Mouse (Mus musculus) urinary bladder, postnatal 25 days (tissue): ENCODE data around the gene Lmtk2.

ENCODE experiments used
- DNase-seq: peaks from one replicate; pipeline ENCODE4 v3.0.0; 2022; ENCODE audit warnings: low spot score

Lmtk2 gene

DNA sequence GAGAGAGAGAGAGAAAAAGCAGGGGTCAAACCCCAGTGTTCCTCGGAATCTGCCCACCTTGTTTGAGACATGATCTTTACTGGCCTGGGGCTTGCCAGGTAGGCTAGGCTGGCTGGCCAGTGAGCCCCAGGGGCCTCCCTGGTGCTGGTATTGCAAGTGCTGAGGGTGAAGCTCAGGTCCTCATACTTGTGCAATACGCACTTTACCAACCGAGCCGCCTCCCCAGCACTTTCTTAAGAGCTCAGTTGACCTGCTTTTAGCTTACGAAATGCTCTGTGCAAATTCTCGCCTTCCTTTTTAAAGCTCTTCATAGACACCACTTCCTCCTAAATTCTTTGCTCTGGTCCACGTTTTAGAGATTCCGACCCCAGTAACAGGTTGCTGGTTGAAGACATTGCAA is 9.0 kb downstream of the Lmtk2 start:
- no peak for DNase-seq

DNA sequence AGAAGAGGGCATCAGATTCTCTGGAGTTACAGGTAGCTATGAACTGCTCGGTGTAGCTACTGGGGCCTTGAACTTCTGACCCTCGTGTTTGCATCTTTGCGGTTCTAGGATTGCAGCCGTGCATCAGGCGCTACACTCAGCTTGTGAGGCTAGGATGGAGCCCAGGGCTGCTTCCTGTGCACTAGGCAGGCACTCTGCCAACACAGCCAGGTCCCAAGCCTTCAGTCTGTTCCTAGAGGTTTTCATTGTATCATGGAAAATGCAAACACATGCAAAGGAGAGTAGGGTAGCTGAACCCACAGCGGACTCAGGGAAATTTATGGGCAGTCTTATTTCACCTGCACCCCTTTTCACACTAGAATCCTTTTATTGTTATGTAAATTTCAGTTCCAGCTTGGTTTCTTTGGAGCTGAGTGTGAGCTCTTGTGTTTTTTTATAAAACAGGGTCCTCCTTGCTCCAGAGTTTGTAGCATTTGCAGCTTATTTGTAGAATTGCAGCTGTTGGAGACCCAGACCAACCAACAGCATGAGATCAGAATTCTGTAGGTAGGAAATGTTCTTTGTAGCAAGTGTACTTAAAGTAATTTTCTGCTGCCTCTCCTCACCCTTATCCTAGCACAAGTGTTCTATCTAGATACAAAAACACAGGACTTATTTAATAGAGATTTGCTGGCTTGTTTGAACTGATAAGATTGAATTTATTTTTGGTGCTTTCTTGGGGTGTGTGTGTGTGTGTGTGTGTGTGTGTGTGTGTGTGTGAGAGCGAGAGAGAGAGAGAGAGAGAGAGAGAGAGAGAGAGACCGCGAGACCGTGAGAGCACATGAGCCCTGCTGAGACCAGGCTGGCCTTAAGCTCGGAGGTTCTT is 12.6 kb downstream of the Lmtk2 start:
- DNase-seq = no peak

DNA sequence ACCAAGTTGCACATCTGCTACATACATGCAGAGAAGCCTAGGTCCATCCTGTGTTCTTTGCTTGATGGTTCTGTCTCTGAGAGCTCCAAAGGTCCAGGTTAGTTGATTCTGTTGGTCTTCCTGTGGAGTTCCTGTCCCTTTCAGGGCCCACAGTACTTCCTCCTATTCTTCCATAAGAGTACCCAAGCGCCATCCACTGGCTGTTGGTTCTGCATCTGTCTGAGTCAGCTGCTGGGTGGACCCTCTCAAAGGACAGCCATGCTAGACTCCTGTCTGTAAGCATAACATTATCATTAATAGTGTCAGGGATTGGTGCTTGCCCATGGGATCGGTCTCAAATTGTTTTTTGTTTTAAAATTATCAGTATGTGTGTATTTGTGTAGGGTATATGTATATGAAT is 13.8 kb downstream of the Lmtk2 start:
- DNase-seq = no peak

DNA sequence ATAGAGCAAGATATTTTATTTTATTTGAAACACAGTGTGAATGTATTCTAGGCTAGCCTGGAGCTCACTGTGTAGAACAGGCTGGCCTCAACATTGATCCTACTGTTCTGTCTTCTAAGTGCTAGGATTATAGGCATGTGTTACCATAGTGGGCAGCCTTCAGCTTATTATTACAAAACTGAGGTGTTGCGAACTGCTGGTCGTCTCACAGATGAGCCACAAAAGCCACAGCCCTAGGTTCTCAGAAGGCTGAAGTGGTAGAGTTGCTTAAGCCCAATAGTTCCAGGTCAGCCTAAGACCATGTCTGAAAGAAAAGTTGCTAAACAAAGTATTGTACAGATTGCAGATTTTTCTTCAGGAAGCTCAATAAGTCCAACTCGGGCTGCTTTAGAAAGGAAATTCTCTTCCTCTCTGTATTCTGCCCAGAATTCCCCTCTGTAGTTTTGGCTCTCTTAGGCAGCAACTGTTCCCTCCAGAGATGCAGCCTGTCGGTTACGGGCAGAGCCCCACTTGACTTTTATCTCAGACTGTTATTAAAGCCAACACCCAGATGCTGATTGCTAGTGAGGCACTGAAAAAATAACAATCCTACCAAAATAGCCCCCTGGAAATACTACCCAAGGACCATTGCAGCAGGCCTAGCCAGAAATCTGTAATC is 14.9 kb downstream of the Lmtk2 start:
- DNase-seq = no peak

DNA sequence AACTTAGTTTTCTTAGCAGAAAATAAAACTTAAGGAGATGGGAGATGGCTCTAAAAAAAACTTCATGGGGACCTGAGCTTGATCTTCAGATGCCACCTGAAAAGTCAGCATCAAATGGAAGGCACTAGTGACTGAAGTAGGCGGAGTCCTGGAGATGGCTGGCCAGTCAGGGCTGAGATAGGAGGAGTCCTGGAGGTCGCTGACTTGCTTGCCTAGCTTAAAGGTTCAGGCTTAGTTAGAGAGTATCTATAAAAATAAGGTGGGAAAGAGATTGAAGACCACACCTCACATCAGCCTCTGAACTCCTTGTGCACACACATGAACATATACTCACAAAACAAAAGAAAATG is 15.4 kb downstream of the Lmtk2 start:
- no peak for DNase-seq

DNA sequence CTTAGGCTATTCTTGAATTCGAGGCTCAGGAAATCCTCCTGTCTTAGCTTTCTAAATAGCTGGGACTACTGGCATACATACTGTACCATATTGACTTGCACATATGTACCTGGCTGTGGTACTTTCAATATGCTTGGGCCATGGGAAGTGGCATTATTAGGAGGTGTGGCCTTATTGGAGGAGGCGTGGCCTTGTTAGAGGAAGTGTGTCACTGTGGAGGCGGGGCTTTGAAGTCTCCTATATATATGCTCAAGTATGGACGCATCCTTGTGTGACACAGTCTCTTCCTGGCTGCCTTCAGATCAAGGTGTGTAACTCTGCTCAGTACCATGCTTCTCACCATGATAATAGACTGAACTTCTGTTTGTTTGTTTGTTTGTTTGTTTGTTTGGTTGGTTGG is 18.0 kb downstream of the Lmtk2 start:
- DNase-seq = no peak

DNA sequence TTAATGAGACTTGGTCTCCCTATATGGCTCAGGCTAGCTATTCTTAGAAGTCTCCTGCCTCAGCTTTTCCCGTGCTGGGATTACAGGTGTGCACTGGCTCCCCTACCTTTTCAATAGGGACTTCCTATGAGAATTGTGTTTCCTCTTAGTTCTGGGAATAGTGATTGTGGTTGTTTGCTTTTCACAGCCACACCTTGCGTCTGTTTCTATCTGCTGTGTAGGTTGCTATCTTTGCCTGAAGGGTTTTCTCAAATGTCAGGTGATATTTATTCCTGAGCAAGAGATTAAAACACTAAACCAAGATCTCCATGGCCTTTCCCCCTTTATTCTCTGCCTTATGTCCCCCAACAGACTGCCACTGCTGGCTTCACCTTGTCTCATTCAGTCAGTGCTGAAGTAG is 19.1 kb downstream of the Lmtk2 start:
- DNase-seq = no peak

DNA sequence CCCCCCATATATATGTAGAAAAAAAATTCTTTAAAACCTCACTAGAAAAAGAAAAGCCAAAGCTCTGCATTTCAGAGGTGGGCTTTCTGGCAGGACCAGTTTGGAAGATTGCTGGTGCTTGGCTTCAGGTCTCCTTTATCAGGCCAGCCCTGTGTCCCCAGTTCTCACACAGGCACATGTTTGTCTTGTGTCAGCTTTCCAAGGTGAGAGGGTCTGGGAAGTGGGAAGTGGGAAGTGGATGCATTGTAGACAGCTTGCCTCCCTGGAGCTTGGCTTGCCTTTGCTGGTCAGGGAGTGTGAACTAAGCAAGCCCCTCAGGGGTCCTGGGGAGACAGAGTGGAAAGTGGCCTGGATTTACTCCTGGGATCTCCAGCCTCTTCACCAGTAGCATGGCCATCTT is 21.3 kb downstream of the Lmtk2 start:
- DNase-seq = no peak

DNA sequence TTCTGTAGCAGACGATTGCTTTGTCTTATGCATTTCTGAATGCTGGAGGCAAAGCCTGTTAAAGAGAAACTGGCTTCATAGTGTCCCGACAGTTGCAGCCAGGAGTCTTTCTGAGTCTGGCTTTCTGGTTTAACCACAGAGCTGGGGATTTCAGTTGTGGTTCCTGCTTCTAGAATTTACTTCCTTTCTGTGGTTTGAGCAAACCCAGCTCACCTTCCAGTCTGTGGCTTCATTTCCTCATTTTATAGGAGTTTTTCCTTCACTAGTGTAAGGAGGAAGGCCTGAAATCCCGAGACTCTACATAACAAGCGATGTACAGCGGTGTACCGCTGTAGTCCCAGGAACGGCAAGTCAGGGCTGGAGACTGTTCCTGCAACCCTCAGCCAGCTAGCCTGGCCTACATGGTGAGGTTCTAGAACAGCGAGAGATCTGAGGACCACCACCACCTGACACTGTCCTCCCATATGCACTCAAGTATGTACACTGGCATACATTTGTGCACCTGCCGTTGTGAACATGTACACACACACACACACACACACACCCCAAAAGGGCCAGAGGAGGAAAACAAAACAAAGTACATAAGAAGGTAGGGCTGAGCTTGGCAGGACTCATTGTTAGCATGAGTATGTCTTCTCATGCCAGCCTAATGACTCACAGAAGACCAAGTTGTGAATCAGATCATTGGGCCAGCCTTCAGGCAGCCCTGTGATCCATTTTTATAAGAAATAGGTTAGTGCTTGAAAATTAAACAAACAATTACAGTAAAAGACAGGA is 25.9 kb downstream of the Lmtk2 start:
- no peak for DNase-seq

DNA sequence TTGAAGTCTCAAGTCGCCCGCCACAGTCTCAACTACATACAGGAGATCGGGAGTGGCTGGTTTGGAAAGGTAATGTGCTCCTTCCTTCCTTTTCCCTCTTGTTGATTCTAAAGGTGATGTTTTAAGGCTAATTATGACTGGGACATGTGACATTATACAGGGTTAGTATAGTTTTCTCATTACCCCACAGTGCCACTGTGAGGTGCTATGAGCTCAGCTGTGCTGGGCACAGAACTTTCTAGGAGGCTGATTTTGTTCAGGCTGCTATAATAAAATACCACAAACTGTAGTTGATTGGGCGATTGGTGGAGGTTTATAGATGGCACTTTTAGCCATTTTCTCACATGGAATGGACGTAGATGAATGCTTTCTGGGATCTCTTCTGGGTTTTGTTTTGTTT is 43.3 kb downstream of the Lmtk2 start:
- no peak for DNase-seq

DNA sequence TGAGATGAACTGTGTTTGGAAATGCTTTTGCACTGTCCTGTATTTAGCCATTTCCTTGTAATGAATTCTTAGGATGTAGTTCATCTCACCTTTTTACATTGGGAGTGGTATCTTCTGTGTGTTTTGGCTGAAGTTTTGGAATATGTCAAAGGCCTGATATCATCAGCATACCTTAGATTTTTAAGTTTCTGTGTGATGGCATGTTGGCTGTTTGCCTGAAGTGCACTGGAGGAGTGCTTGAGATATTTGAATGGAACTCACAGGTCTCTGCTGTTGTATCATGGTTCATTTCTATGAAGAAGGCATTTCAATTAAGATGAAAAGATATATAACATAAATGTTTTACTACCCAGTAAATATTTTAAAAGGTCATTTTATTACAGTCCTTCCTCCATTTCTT is 46.7 kb downstream of the Lmtk2 start:
- no peak for DNase-seq

DNA sequence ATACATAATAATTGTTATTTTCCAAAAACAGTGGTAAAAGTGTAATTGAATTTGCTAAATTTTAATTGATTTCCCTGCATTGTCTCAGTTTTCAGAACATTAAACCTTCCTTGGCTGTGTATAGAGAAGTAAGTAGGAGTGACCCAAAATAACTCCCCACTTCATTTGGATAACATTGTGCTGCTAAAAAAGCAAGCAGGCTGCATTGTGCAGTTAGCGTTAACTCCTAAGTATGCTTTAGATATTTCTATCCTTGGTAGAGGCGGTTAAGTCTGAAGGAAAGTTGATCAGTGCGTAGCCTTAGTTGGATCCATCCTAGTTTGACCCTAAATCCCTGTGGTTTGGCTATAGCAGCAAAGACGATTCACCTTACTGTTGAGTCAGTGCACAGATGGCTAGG is 49.3 kb downstream of the Lmtk2 start:
- no peak for DNase-seq

DNA sequence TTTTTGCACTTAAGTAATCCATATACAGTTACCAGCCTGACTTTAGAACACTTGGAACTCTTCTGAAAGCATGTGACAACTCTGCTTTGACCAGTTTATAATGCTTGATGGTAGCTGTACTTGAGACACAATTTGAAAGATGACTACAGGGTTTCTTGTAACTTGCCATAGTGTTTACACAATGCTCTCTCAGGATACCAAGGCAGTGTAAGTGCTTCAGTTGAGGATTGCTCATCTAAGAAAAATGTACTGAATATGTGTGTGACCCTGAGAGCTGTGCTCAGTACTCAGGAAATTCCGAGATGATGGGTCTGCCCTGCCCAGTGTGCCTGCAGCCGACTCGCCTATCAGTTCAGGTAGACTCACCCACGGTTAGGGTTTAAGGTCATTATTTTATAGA is 51.0 kb downstream of the Lmtk2 start:
- no peak for DNase-seq

DNA sequence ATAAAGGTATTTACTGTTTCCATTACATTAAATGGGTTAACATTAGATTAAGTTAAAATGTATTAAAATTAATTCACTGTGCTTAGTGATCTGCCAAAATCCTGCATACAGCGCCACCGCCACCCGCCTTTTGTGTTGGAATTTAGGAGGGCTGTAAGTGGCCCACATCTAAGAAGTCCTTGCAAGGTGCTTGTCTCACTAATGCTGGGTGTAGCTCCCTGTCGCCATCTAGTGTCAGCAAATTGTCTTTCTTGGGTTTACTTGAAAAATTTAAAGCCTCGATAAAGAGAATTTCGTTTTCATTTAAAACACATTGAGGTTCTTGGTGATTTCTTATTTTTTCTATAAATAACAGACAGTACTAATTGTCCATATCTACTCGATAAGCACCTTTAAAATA is 54.3 kb downstream of the Lmtk2 start:
- DNase-seq = peak; percentile 51

DNA sequence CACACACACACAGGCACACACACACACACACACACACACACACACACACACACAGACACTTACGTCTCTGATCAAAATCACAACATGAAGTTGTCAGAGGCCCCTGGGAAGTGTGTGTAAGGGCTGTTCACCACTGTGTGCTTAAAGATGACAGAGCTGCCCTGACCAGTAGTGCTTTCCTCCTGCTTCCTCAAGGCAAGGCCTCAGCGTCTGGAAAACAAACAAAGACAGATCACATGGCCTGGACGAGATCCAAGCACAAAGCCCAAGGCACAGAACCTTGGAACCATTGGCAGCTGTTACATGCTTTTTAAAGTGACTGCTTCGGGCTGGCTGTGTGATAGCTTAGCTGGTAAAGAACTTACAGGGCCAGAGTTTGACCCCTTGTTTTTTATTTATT is 58.4 kb downstream of the Lmtk2 start:
- peak; percentile 55 for DNase-seq

DNA sequence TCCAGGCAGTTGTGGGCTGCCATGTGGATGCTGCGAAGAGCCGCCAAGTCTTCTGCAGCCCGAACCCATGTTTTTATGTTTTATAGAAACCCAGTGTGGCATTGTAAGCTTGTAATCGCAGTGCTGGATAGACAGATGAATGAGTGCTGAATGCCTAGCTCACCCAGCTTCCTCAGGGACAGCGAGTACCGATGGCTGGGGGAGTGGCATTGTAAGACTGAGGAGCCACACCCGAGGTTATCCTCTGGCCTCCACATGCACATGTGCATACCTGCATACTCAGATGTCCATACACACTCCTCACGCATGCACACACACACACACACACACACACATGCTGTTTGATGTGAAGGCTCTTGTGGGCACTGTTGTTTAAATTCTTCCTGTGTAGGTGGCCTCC is 58.9 kb downstream of the Lmtk2 start:
- no peak for DNase-seq

DNA sequence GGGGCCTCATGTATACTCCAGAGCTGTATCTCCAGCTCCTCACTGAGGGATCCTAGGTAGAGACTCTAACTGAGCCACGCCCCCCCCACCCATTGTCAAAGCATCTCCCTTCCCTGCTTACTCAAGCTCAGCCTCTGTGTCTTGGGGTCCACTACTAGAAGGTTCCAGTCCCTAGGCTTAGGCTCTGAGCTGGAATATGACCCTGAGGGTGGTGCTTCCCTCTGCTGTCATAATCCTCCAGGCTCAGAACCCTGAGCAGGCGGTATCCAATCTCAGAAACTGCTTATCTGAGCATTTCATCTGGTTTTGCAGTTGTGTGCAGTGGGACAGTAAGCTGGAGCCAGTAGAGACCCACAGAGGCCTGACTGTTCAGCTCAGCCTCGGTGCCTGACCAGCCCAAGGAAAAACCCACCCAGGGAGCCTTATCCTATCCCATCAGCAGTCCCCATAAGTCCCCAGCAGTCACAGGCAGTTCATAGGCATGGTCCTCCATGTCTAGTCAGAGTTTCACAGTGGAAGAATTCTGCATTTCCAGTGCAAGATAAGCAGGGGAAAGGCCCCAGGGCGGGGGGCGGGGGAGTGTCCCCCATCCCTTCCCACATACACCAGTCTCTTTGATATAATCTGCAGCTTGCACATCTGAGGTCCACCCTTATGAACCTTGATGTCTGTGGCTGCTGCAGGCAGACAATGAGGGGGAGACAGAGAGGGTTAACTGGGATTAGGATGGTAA is 62.0 kb downstream of the Lmtk2 start:
- no peak for DNase-seq

DNA sequence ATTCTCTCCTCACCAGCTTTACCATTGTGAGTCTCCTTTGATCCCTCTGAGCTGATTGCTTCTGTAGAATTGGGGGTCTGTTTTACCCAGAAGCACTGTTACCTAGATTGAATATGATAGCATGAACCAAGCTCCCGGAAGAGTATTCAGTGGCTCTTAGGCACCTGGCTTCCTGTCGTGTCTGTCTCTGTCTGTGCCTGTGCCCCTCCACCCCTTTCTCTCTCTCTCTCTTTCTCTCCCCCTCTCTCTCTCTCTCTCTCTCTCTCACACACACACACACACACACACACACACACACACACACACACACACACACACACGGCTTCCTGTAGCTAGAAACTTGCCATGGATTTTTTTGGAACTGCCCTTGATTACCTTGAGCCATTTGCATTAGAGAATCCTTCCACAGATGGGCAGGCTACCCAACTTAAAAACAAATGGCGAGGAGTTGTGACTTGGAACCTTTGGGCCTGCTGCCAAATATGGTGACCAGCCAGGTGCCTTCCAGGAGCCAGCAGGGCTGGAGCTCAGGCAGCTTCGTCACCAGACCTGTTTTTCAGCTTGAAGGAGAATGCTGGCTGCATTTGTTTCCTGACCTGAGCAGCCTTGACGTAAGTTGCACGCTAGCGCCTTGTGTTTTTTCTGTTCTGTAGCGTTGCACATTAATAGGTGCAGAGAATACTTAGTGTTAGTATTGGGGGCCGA is 62.7 kb downstream of the Lmtk2 start:
- peak; percentile 63 for DNase-seq

DNA sequence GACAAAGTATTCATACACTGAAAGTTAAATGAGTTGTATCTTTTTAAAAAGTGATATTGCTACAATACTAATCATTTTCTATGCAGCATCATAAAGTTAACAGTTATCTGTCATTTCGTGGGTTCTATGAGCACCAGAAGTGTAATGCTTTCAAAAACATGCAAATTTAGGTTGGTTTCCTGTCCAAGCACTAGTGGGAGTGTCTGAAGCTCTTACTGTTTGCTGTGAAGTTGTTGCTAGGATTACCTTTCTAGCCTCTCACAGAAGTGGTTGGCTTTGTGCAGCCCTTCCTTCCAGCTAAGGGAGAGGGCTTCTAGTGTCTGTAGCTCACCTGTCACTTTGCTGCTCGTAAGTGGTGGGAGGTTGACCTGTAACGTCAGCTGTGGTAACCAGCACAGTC is 65.5 kb downstream of the Lmtk2 start:
- no peak for DNase-seq

DNA sequence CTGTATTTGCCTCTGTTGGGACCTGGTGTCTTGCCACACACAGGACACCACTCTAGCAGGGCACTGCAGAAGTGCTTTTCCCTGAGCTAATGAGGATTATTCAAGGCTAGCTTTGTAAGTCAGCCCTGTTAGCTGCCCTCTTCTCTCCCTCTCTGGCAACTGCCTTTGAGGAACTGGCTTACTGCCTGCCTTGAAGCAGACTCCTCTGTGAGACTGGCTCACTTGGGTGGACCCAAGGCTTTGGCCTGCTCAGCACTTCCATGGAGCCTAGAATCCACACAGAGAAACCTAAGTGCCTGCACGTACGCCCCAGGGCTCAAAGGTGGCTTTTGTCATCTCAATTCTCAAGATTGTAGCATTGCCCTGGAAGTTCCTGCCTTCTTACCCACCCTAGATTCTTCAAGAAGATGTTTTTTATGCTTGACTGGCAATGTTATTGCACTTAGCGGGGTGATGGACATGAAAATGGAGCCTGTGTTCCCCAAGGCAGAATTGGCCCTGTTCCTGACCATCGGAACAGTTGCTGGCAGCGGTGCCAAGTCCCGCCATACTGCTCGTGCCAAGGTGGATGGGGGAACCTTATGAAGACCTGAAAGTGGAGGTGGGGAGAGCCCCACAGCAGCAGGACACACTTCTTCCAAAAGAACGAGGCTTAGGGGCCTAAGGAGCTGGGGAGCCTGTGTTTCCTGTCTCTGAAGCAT is 69.2 kb downstream of the Lmtk2 start:
- no peak for DNase-seq

DNA sequence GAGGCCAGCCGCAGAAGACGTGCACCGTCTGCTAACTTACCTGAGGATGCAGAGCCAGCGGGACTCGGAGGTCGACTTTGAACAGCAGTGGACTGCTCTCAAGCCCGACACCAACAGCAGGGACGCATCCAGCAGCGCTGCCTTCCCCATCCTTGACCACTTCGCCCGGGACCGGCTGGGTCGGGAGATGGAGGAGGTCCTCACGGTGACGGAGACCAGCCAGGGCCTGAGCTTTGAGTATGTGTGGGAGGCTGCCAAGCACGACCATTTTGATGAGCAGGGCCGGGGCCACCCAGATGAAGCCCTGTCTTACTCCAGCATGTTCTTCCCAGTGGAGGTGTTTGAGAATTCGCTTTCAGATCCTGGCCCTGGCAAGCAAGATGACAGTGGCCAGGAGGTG is 73.4 kb downstream of the Lmtk2 start:
- DNase-seq = no peak
